Comparison of ENCODE assay signal across 10 mouse cellular contexts in genomic region chr9:90033922-90034321, GRCm38 (mm10). TPM values are rescaled to one million over a fixed set of nuclear protein-coding genes. Genes with fewer than 3 reads are reported as not detected.
DNase-seq lines count a peak whose midpoint lies in the region; ATAC-seq lines count a peak whose summit lies in the region.
"Had no signal": no experiment of that assay in that cellular context is flagged by ENCODE, and none has a peak within 500 bp of the region (broad histone marks: within the 10 kb centered on the region; RNA-seq: fewer than 3 reads in every experiment).

No protein-coding gene starts in this region.

- peak; percentile 97 for ATAC-seq in megakaryocyte, adult 5-6 weeks (ENCODE audit: poor library complexity, severe bottlenecking)

- peak; percentile 39 to 64 for DNase-seq in adrenal gland, adult (ENCODE audit: inconsistent age in 2 of 2, low spot score in 1 of 2)
- no peak for DNase-seq in adrenal gland, postnatal 25 days
- peak; percentile 81 for DNase-seq in layer of hippocampus, adult 9-11 months
- DNase-seq in layer of hippocampus, postnatal 25 days (ENCODE audit: extremely low spot score in 1 of 2, low spot score in 1 of 2) = no peak
- DNase-seq in adrenal gland, postnatal 10 days = peak; percentile 12
- no peak for DNase-seq in left cerebral cortex, adult 11 months (ENCODE audit: low spot score)
- no peak for DNase-seq in embryo, embryonic 11 days
- DNase-seq: cerebellum, adult 2 months; kidney, postnatal 10 days had no signal

RNA-seq across cellular contexts. Expression of gene Ctsh, which starts 20.0 kb away (rescaled TPM):
- total RNA-seq in adrenal gland, postnatal 25 days (2021) = 137 and 159 TPM in 2 replicates
- total RNA-seq in layer of hippocampus, postnatal 25 days (2021) = 10 to 100 TPM; 15.2 to 18.1 TPM
- total RNA-seq in adrenal gland, postnatal 10 days (2021) = 100 to 1,000 TPM in 1 of 2 experiments, 10 to 100 TPM in 1; 98.8 to 134 TPM
- total RNA-seq in megakaryocyte, adult 5-6 weeks (2015) = 677 and 692 TPM in 2 replicates
- total RNA-seq in megakaryocyte, adult 5-6 weeks (2017) = 321 and 348 TPM in 2 replicates

Comparison
In these comparisons a context has a peak if more than half of its experiments do, and no peak if none do; other contexts are left out.
1. DNase-seq: peak in adrenal gland, adult (2 of 2), layer of hippocampus, adult 9-11 months (single experiment) and adrenal gland, postnatal 10 days (single experiment); none in adrenal gland, postnatal 25 days (single experiment), layer of hippocampus, postnatal 25 days (0 of 2), left cerebral cortex, adult 11 months (single experiment) and embryo, embryonic 11 days (single experiment).